Comparison of ENCODE assay signal across 17 mouse cellular contexts in genomic region chr17:35981776-35982175, GRCm38 (mm10). TPM values are rescaled to one million over a fixed set of nuclear protein-coding genes. Genes with fewer than 3 reads are reported as not detected.
DNase-seq lines count a peak whose midpoint lies in the region; ATAC-seq and TF ChIP-seq lines count a peak whose summit lies in the region.
"Had no signal": no experiment of that assay in that cellular context is flagged by ENCODE, and none has a peak within 500 bp of the region (broad histone marks: within the 10 kb centered on the region; RNA-seq: fewer than 3 reads in every experiment).

No protein-coding gene starts in this region.

- peaks cover 12% of the 10 kb centered on the region; the same call in 1 of the 2 replicates for H3K4me1 ChIP-seq in hindbrain, postnatal 0 days (ENCODE audit: insufficient read depth, low read length)
- H3K4me1 ChIP-seq in hindbrain, embryonic 12.5 days: peaks cover 18% of the 10 kb centered on the region
- H3K4me1 ChIP-seq in stomach, embryonic 15.5 days: peaks cover 24% of the 10 kb centered on the region
- H3K4me1 ChIP-seq in stomach, postnatal 0 days (replicated peaks; ENCODE audit: control insufficient read depth, insufficient read depth): peaks cover 3% of the 10 kb centered on the region; the same call in 1 of the 2 replicates
- H3K4me1 ChIP-seq in embryonic facial prominence, embryonic 13.5 days: peaks cover 20% of the 10 kb centered on the region

- no peaks in the 10 kb centered on the region for H3K27me3 ChIP-seq in hindbrain, postnatal 0 days (ENCODE audit: insufficient read depth, low read length)
- H3K27me3 ChIP-seq in hindbrain, embryonic 12.5 days: no peaks in the 10 kb centered on the region
- H3K27me3 ChIP-seq in stomach, embryonic 15.5 days (replicated peaks): no peaks in the 10 kb centered on the region
- no peaks in the 10 kb centered on the region for H3K27me3 ChIP-seq in stomach, postnatal 0 days (ENCODE audit: control insufficient read depth, insufficient read depth, low read length)
- H3K27me3 ChIP-seq in embryonic facial prominence, embryonic 13.5 days: no peaks in the 10 kb centered on the region
- H3K27me3 ChIP-seq: forebrain, embryonic 12.5 days; intestine, embryonic 15.5 days had no signal

- H3K4me2 ChIP-seq in hindbrain, postnatal 0 days (ENCODE audit: low read depth, low read length): peak overlapping the region; percentile 69; the same call in 1 of the 2 replicates
- H3K4me2 ChIP-seq in hindbrain, embryonic 12.5 days (replicated peaks): no peak overlapping the region
- H3K4me2 ChIP-seq in stomach, embryonic 15.5 days: 0 out of 2 replicates have a peak overlapping the region, but pooled peaks have one; percentile 87
- no peak overlapping the region for H3K4me2 ChIP-seq in stomach, postnatal 0 days (replicated peaks; ENCODE audit: low read depth)
- H3K4me2 ChIP-seq in embryonic facial prominence, embryonic 13.5 days: no peak overlapping the region

- H3K36me3 ChIP-seq in hindbrain, postnatal 0 days (ENCODE audit: insufficient read depth, low read length): peaks cover 35% of the 10 kb centered on the region
- H3K36me3 ChIP-seq in hindbrain, embryonic 12.5 days: peaks cover 43% of the 10 kb centered on the region
- peaks cover 18% of the 10 kb centered on the region; the same call in 1 of the 2 replicates for H3K36me3 ChIP-seq in stomach, embryonic 15.5 days
- H3K36me3 ChIP-seq in stomach, postnatal 0 days (ENCODE audit: control insufficient read depth, insufficient read depth, low read length): peaks cover 16% of the 10 kb centered on the region
- H3K36me3 ChIP-seq in embryonic facial prominence, embryonic 13.5 days: peaks cover 51% of the 10 kb centered on the region

- H3K9ac ChIP-seq in hindbrain, postnatal 0 days (replicated peaks; ENCODE audit: low read length): no peak overlapping the region
- no peak overlapping the region for H3K9ac ChIP-seq in hindbrain, embryonic 12.5 days
- no peak overlapping the region for H3K9ac ChIP-seq in stomach, embryonic 15.5 days
- H3K9ac ChIP-seq in stomach, postnatal 0 days (ENCODE audit: low read length): no peak overlapping the region
- H3K9ac ChIP-seq in embryonic facial prominence, embryonic 13.5 days: peak overlapping the region; percentile 91
- H3K9ac ChIP-seq: forebrain, embryonic 12.5 days; liver, embryonic 14.5 days had no signal

- H3K27ac ChIP-seq in hindbrain, postnatal 0 days: no peak overlapping the region
- no peak overlapping the region for H3K27ac ChIP-seq in hindbrain, embryonic 12.5 days
- H3K27ac ChIP-seq in stomach, embryonic 15.5 days: no peak overlapping the region
- H3K27ac ChIP-seq in stomach, postnatal 0 days (replicated peaks): no peak overlapping the region
- no peak overlapping the region for H3K27ac ChIP-seq in embryonic facial prominence, embryonic 13.5 days
- H3K27ac ChIP-seq: forebrain, embryonic 12.5 days; intestine, embryonic 15.5 days; kidney, postnatal 0 days; liver, embryonic 14.5 days had no signal

- DNase-seq in hindbrain, postnatal 0 days (ENCODE audit: low spot score): no peak
- no peak for DNase-seq in stomach, postnatal 0 days (ENCODE audit: low spot score)
- no peak for DNase-seq in urinary bladder, postnatal 14 days (ENCODE audit: low spot score)
- no peak for DNase-seq in lung, postnatal 4 days
- DNase-seq: adrenal gland, postnatal 25 days; cerebellum, adult 2 months; gastrocnemius, postnatal 25 days; spleen, adult 18-20 months; thymus, postnatal 14 days had no signal

- TF ChIP-seq EP300 in stomach, postnatal 0 days (optimal IDR thresholded peaks at IDR 0.05): no peak

- H3K4me3 ChIP-seq in hindbrain, postnatal 0 days (ENCODE audit: low read length): no peak overlapping the region
- H3K4me3 ChIP-seq in hindbrain, embryonic 12.5 days: no peak overlapping the region
- H3K4me3 ChIP-seq in stomach, embryonic 15.5 days (replicated peaks): no peak overlapping the region
- no peak overlapping the region for H3K4me3 ChIP-seq in stomach, postnatal 0 days (ENCODE audit: low read depth, low read length)
- H3K4me3 ChIP-seq in embryonic facial prominence, embryonic 13.5 days: peak overlapping the region; percentile 97; the same call in 1 of the 2 replicates

- TF ChIP-seq CTCF in hindbrain, postnatal 0 days (IDR thresholded peaks at IDR 0.05; ENCODE audit: low read depth): no peak
- TF ChIP-seq CTCF in stomach, postnatal 0 days (IDR thresholded peaks at IDR 0.05; ENCODE audit: low read depth): no peak

- no peak for ATAC-seq in hindbrain, postnatal 0 days
- ATAC-seq in hindbrain, embryonic 12.5 days (ENCODE audit: low FRiP score): no peak
- no peak for ATAC-seq in stomach, embryonic 15.5 days (ENCODE audit: insufficient read depth, low FRiP score, low read depth)
- no peak for ATAC-seq in stomach, postnatal 0 days (ENCODE audit: low FRiP score, low TSS enrichment)
- ATAC-seq in embryonic facial prominence, embryonic 13.5 days (ENCODE audit: insufficient number of reproducible peaks, insufficient read depth, low FRiP score, low TSS enrichment, low read depth): no peak
- ATAC-seq: activated CD4-positive, CD25-positive, alpha-beta regulatory T cell, adult 4 months; intestine, embryonic 15.5 days had no signal

- WGBS in hindbrain, postnatal 0 days: 92% methylated on average over 9 of the region's 9 CpGs
- 88% methylated on average over 9 of the region's 9 CpGs for WGBS in hindbrain, embryonic 12.5 days
- WGBS in stomach, embryonic 15.5 days: 93% methylated on average over 9 of the region's 9 CpGs
- 88% methylated on average over 9 of the region's 9 CpGs for WGBS in stomach, postnatal 0 days
- 93% methylated on average over 9 of the region's 9 CpGs for WGBS in embryonic facial prominence, embryonic 13.5 days

- H3K9me3 ChIP-seq in hindbrain, postnatal 0 days (ENCODE audit: low read length): no peaks in the 10 kb centered on the region
- no peaks in the 10 kb centered on the region for H3K9me3 ChIP-seq in hindbrain, embryonic 12.5 days (replicated peaks)
- no peaks in the 10 kb centered on the region for H3K9me3 ChIP-seq in stomach, embryonic 15.5 days
- no peaks in the 10 kb centered on the region for H3K9me3 ChIP-seq in stomach, postnatal 0 days (ENCODE audit: control insufficient read depth, low read length)
- H3K9me3 ChIP-seq in embryonic facial prominence, embryonic 13.5 days: no peaks in the 10 kb centered on the region
- H3K9me3 ChIP-seq: forebrain, embryonic 12.5 days; intestine, embryonic 15.5 days had no signal

RNA-seq across cellular contexts. Expression of gene Prr3, which starts 1.7 kb away (rescaled TPM):
- total RNA-seq in hindbrain, postnatal 0 days (2014; rRNA removed): 39.9 and 46.7 TPM in 2 replicates
- polyA plus RNA-seq in hindbrain, postnatal 0 days (2015; fragmentation: Nextera tagmentation; extraction: Ambion mirVana): 72.7 and 81.9 TPM in 2 replicates
- 53.4 and 61.0 TPM in 2 replicates for polyA plus RNA-seq in hindbrain, embryonic 12.5 days (2016; fragmentation: Nextera tagmentation; extraction: Ambion mirVana)
- 27.6 and 29.0 TPM in 2 replicates for polyA plus RNA-seq in stomach, embryonic 15.5 days (2015; fragmentation: Nextera tagmentation; extraction: Ambion mirVana)
- 10.8 and 10.9 TPM in 2 replicates for polyA plus RNA-seq in stomach, postnatal 0 days (2015; fragmentation: Nextera tagmentation; extraction: Ambion mirVana)
- polyA plus RNA-seq in embryonic facial prominence, embryonic 13.5 days (2015; fragmentation: Nextera tagmentation; extraction: Ambion mirVana): 44.4 and 56.9 TPM in 2 replicates

RNA-seq across cellular contexts. Expression of gene Gnl1, which starts 2.1 kb away (rescaled TPM):
- total RNA-seq in hindbrain, postnatal 0 days (2014; rRNA removed): 101 and 106 TPM in 2 replicates
- polyA plus RNA-seq in hindbrain, postnatal 0 days (2015; fragmentation: Nextera tagmentation; extraction: Ambion mirVana): 75.8 and 76.2 TPM in 2 replicates
- 54.9 and 57.7 TPM in 2 replicates for polyA plus RNA-seq in hindbrain, embryonic 12.5 days (2016; fragmentation: Nextera tagmentation; extraction: Ambion mirVana)
- 41.4 and 47.0 TPM in 2 replicates for polyA plus RNA-seq in stomach, embryonic 15.5 days (2015; fragmentation: Nextera tagmentation; extraction: Ambion mirVana)
- 24.6 and 25.1 TPM in 2 replicates for polyA plus RNA-seq in stomach, postnatal 0 days (2015; fragmentation: Nextera tagmentation; extraction: Ambion mirVana)
- 56.3 and 64.8 TPM in 2 replicates for polyA plus RNA-seq in embryonic facial prominence, embryonic 13.5 days (2015; fragmentation: Nextera tagmentation; extraction: Ambion mirVana)

RNA-seq across cellular contexts. Expression of gene Abcf1, which starts 12.2 kb away (rescaled TPM):
- 47.7 and 57.3 TPM in 2 replicates for total RNA-seq in hindbrain, postnatal 0 days (2014; rRNA removed)
- polyA plus RNA-seq in hindbrain, postnatal 0 days (2015; fragmentation: Nextera tagmentation; extraction: Ambion mirVana): 94.5 and 99.4 TPM in 2 replicates
- polyA plus RNA-seq in hindbrain, embryonic 12.5 days (2016; fragmentation: Nextera tagmentation; extraction: Ambion mirVana): 109 and 119 TPM in 2 replicates
- 94.0 and 94.7 TPM in 2 replicates for polyA plus RNA-seq in stomach, embryonic 15.5 days (2015; fragmentation: Nextera tagmentation; extraction: Ambion mirVana)
- 54.8 and 71.5 TPM in 2 replicates for polyA plus RNA-seq in stomach, postnatal 0 days (2015; fragmentation: Nextera tagmentation; extraction: Ambion mirVana)
- polyA plus RNA-seq in embryonic facial prominence, embryonic 13.5 days (2015; fragmentation: Nextera tagmentation; extraction: Ambion mirVana): 109 and 110 TPM in 2 replicates

RNA-seq across cellular contexts. Expression of gene H2-T24, which starts 38.6 kb away (rescaled TPM):
- 0.10 and 0.11 TPM in 2 replicates for total RNA-seq in hindbrain, postnatal 0 days (2014; rRNA removed)
- 7.1 and 7.7 TPM in 2 replicates for polyA plus RNA-seq in hindbrain, postnatal 0 days (2015; fragmentation: Nextera tagmentation; extraction: Ambion mirVana)
- 5.5 and 5.6 TPM in 2 replicates for polyA plus RNA-seq in hindbrain, embryonic 12.5 days (2016; fragmentation: Nextera tagmentation; extraction: Ambion mirVana)
- polyA plus RNA-seq in stomach, embryonic 15.5 days (2015; fragmentation: Nextera tagmentation; extraction: Ambion mirVana): 2.6 and 4.2 TPM in 2 replicates
- polyA plus RNA-seq in stomach, postnatal 0 days (2015; fragmentation: Nextera tagmentation; extraction: Ambion mirVana): 1.0 and 1.1 TPM in 2 replicates
- 3.9 and 4.3 TPM in 2 replicates for polyA plus RNA-seq in embryonic facial prominence, embryonic 13.5 days (2015; fragmentation: Nextera tagmentation; extraction: Ambion mirVana)

RNA-seq across cellular contexts. Expression of gene H2-T23, which starts 50.9 kb away (rescaled TPM):
- 6.6 and 7.3 TPM in 2 replicates for total RNA-seq in hindbrain, postnatal 0 days (2014; rRNA removed)
- 8.8 and 9.4 TPM in 2 replicates for polyA plus RNA-seq in hindbrain, postnatal 0 days (2015; fragmentation: Nextera tagmentation; extraction: Ambion mirVana)
- polyA plus RNA-seq in hindbrain, embryonic 12.5 days (2016; fragmentation: Nextera tagmentation; extraction: Ambion mirVana): 4.5 and 5.1 TPM in 2 replicates
- polyA plus RNA-seq in stomach, embryonic 15.5 days (2015; fragmentation: Nextera tagmentation; extraction: Ambion mirVana): 11.4 and 14.8 TPM in 2 replicates
- 35.9 and 40.2 TPM in 2 replicates for polyA plus RNA-seq in stomach, postnatal 0 days (2015; fragmentation: Nextera tagmentation; extraction: Ambion mirVana)
- 18.8 and 21.6 TPM in 2 replicates for polyA plus RNA-seq in embryonic facial prominence, embryonic 13.5 days (2015; fragmentation: Nextera tagmentation; extraction: Ambion mirVana)

Comparison
In these comparisons a context has a peak if more than half of its experiments do, and no peak if none do; other contexts are left out.
1. H3K4me2 ChIP-seq: peak in hindbrain, postnatal 0 days (single experiment) and stomach, embryonic 15.5 days (single experiment); none in hindbrain, embryonic 12.5 days (single experiment), stomach, postnatal 0 days (single experiment) and embryonic facial prominence, embryonic 13.5 days (single experiment).